Mouse (Mus musculus) naive thymus-derived CD4-positive, alpha-beta T cell, adult 2 months (primary cell): ENCODE data around the gene Ankrd40.

Experiments
- DNase-seq: peaks from one replicate; pipeline ENCODE4 v3.0.0-alpha.2; 2011; ENCODE audit warnings: low read depth

The Ankrd40 gene

GRCm38 (mm10) chr11:94355521-94356217 is 27.9 kb downstream of the Ankrd40 start:
- no peak for DNase-seq

GRCm38 (mm10) chr11:94359168-94359567 is 31.4 kb downstream of the Ankrd40 start:
- DNase-seq, result no peak

GRCm38 (mm10) chr11:94361166-94361870 is 33.5 kb downstream of the Ankrd40 start:
- DNase-seq, result no peak

DNA sequence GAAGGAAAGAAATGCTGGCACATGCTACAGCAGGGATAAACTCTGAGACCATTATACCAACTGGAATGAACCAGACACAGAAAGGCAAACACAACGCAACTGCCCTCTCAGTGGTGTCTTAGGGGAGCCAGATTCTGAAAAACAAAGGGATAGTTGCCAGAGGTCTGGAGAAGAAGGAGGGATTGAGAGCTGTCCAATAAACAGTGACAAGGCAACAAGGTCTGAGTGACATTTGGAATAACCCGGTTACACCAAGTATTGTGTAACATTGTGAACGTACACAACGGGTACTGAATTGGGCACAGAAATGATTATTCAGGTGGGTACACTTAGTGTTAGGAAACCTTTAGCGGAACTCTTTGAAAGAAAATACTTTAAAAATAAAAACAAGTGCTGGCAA is 34.3 kb downstream of the Ankrd40 start:
- DNase-seq, result no peak

GRCm38 (mm10) chr11:94363690-94364089 is 35.9 kb downstream of the Ankrd40 start:
- no peak for DNase-seq

DNA sequence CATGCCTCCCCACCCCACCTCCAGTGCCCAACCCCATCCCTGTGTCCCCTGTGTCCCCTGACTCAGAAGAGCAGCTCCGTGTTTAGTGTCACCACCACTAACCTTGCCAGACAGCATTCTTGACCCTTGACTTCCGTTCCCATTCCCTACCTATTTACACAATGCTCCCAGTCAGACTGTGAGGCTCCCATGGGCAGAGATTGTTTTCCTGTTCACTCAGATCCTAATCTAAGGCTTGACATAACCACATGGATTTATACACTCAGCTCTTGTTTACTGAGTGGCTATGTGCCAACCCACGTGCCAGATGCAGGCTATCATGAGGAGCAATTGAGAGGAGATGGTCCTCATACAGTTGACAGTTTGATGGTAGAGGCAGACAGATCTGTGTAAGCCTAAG is 37.5 kb downstream of the Ankrd40 start:
- no peak for DNase-seq

DNA sequence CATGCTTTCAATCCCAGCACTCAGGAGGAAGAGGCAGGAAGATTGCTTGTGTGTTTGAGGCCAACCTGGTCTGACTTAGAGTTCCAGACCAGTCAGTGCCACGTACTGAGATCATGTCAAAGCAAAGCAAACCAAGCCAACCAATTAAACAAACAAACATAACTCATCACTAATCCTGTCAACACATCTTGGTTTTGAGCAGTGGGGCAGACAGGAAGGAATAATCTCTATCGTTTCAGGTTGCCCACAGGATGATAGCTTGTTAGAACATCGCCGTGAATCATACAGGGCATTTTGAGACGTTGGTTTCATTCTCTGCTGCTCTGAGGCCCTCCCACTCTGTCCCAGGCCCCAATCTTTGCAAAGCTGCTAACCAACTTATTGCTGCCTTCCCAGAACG is 42.2 kb downstream of the Ankrd40 start:
- DNase-seq, result no peak

- DNase-seq, result peak; percentile 33
Observed at GRCm38 (mm10) chr11:94370809-94371208, 43.0 kb downstream of the Ankrd40 start.

GRCm38 (mm10) chr11:94374276-94374948 is 46.6 kb downstream of the Ankrd40 start:
- DNase-seq, result no peak

GRCm38 (mm10) chr11:94379061-94379460 is 51.3 kb downstream of the Ankrd40 start:
- no peak for DNase-seq

DNA sequence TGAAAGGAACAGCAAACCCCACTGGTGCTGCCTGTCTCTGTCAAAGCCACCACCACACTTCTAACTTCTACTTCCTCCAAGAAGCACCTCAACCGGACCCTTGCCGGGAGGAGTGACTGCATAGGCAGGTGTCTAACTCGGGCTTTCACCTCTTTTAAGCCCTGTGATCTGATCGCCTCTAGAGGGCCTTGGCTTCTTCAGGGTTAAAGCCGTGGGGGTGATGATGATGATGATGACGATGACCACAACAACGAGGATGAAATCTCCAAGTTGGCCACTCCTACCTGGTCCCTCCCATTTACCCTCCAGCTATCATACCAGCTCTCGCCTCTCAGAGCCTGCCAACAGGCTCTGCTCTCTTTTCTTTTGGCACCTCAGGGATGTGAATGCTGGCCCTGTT is 51.9 kb downstream of the Ankrd40 start:
- DNase-seq, result no peak

DNA sequence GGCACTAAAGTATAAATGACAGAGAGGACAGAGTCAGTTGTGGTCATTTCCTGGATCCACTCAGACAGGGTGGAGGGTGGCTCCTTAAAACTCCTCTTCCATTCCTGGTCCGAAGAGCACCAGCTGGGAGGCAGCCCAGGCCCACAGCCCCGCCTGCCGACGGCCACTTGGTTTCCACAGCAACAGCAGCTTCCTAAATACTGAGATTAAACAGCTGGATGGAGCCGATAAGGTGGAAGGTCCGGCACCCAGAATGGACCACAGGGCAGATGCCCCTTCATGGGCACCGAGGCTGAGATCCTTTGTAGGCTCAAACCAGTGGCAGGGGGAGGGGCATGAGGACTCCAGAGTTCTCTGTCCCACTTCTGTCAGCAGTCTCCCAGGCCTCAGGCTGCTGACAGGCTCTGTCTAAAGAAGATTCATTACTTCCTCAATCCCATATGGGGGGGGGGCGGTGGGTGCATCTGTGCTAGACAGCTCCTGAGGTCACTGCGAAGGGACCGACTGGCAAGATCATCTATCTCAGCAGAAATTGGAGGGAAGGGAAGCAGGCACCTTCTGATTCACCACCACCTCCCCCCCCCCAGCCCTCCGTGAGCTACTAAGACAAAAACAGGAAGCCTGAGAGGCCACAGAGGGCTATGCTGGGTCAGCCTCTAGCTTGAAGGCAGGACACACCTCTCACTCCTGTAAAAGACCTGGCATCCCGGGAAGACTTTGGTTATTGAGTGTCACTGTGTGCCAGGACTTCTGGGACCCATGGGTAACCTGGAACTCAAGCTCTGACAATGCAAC is 58.4 kb downstream of the Ankrd40 start:
- DNase-seq, result peak; percentile 67

- DNase-seq, result no peak
Observed at GRCm38 (mm10) chr11:94387756-94388155, 60.0 kb downstream of the Ankrd40 start.

GRCm38 (mm10) chr11:94389021-94389420 is 61.2 kb downstream of the Ankrd40 start:
- no peak for DNase-seq

- no peak for DNase-seq
Observed at GRCm38 (mm10) chr11:94389724-94390396, 62.1 kb downstream of the Ankrd40 start.

DNA sequence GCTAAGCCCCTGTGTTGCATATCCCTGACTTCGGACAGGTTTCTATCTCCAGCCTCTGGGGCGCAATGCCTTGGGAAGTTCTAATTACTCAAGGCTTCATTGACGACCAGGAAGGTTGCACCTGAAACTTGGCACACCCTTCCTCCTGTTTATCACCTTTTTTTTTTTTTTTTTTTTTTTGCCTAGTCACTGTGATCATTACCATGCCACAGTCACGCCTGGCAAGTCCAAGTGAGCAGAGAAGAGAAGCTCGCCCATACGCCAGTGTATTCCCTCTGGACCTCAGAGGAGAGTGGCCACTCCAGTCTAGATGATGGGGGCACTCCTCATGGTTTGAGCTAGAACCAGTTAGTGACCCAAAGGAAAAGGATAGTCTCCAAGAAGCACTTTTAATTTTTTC is 63.0 kb downstream of the Ankrd40 start:
- DNase-seq, result no peak
